Mouse (Mus musculus) kidney, embryonic 14.5 days (tissue): ENCODE measurements around the gene Pdgfd. TPM values are rescaled to one million over a fixed set of nuclear protein-coding genes. Genes with fewer than 3 reads are reported as not detected.

Source experiments
- ATAC-seq: fragments of 200-750 bp; cut with Nextera tagmentation; 2 replicates; pipeline ENCODE4 v1.8.0; 2017; ENCODE audit warnings: moderate number of reproducible peaks, mild to moderate bottlenecking, moderate TSS enrichment, moderate library complexity; ENCODE audit not compliant: low FRiP score, low TSS enrichment
- H3K27ac ChIP-seq: fragments of 300-500 bp; sonication (generic); 2 replicates; pipeline ENCODE4 v1.5.1; 2014; ENCODE audit warnings: low read depth, mild to moderate bottlenecking, low read length, moderate library complexity, mixed read lengths
- H3K27me3 ChIP-seq: fragments of 300-500 bp; sonication (generic); 2 replicates; pipeline ENCODE4 v1.6.1; 2014; ENCODE audit warnings: mild to moderate bottlenecking, low read length; ENCODE audit not compliant: control insufficient read depth, insufficient read depth
- H3K36me3 ChIP-seq: fragments of 300-500 bp; sonication (generic); 2 replicates; pipeline ENCODE4 v1.6.1; 2014; ENCODE audit warnings: low read length, mixed read lengths; ENCODE audit not compliant: control insufficient read depth, insufficient read depth
- H3K4me1 ChIP-seq: fragments of 300-500 bp; sonication (generic); 2 replicates; pipeline ENCODE4 v1.6.1; 2014; ENCODE audit warnings: low read length, mixed read lengths; ENCODE audit not compliant: control insufficient read depth, insufficient read depth
- H3K4me2 ChIP-seq: fragments of 300-500 bp; sonication (generic); replicated peaks from 2 replicates; pipeline ENCODE4 v1.6.1; 2014; ENCODE audit warnings: low read depth, mild to moderate bottlenecking, low read length
- H3K4me3 ChIP-seq: fragments of 300-500 bp; sonication (generic); 2 replicates; pipeline ENCODE4 v1.5.1; 2014; ENCODE audit warnings: mild to moderate bottlenecking, low read length
- H3K9ac ChIP-seq: fragments of 300-500 bp; sonication (generic); 2 replicates; pipeline ENCODE4 v1.6.1; 2014; ENCODE audit warnings: low read depth, mild to moderate bottlenecking, low read length, moderate library complexity
- H3K9me3 ChIP-seq: fragments of 300-500 bp; sonication (generic); 2 replicates; pipeline ENCODE4 v1.6.1; 2016; ENCODE audit warnings: low read length; ENCODE audit not compliant: control insufficient read depth
- WGBS: fragments of 180-500 bp; shearing (Covaris S2); extraction: QIAGEN DNeasy Blood & Tissue Kit; methylation state at CpG from one replicate; pipeline ENCODE4 v1.1.7; 2014; 5-methylcytosine and 5-hydroxymethylcytosine counted together
- polyA plus RNA-seq: library from polyadenylated mRNA; unstranded; fragments of >200 nt; fragmentation: Nextera tagmentation; extraction: Ambion mirVana; gene quantifications from 2 replicates; pipeline ENCODE4 v1.2.1, GENCODE M21; 2014

Gene Pdgfd
- polyA plus RNA-seq = 10.5 and 13.5 TPM in 2 replicates

DNA sequence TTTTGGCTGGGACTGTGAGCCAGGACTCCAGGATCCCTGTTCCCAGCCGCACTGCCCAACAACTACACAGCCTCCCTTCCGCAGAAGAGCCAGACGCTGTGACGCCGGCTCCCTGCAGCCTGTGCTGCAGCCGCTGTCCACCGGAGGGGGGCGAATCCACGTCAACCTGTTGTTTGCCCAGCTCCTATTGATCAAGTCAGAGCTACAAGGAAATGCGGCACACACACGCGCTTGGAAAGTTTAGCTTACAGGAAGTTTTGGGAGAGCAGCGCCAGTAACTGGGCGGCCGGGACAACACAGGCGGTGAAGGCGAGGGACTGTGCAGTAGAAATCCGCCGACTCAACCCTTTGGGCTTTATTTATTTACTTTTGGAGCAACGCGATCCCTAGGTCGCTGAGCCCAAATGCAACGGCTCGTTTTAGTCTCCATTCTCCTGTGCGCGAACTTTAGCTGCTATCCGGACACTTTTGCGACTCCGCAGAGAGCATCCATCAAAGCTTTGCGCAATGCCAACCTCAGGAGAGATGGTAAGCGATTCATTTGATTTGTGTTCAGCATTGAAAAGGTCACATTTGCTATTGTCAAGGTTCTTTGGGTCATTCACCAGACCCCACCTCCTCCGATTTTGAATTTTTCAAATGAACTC, at the start of gene Pdgfd:
TSS of gene Pdgfd (plus strand) at position 194 of the 647 bp plus-strand sequence.
- Histone ChIP-seq H3K4me1 (no peaks in the 10 kb centered on the region; the same call in 1 of the 2 replicates), H3K27me3 (no peaks in the 10 kb centered on the region), H3K4me2 (peak within 1 kb of the TSS; percentile 69), H3K36me3 (no peaks in the 10 kb centered on the region), H3K9me3 (no peaks in the 10 kb centered on the region), H3K27ac (peak within 1 kb of the TSS; percentile 5; the same call in 1 of the 2 replicates), H3K9ac (peak within 1 kb of the TSS; percentile 55), H3K4me3 (peak within 1 kb of the TSS; percentile 41)
- ATAC-seq = peak; percentile 95
- WGBS = 1% methylated on average over 32 of the region's 32 CpGs

- Histone ChIP-seq H3K9me3 (no peaks in the 10 kb centered on the region), H3K9ac (peak overlapping the region; percentile 55; the same call in 1 of the 2 replicates), H3K36me3 (no peaks in the 10 kb centered on the region), H3K4me2 (peak overlapping the region; percentile 69), H3K27me3 (no peaks in the 10 kb centered on the region), H3K4me3 (peak overlapping the region; percentile 41), H3K4me1 (no peaks in the 10 kb centered on the region; the same call in 1 of the 2 replicates), H3K27ac (no peak overlapping the region)
- peak; percentile 76 for ATAC-seq
- 17% methylated on average over 3 of the region's 3 CpGs for WGBS
These were observed 651 bp downstream of the Pdgfd start for GRCm38 (mm10) chr9:6169038-6169431.

DNA sequence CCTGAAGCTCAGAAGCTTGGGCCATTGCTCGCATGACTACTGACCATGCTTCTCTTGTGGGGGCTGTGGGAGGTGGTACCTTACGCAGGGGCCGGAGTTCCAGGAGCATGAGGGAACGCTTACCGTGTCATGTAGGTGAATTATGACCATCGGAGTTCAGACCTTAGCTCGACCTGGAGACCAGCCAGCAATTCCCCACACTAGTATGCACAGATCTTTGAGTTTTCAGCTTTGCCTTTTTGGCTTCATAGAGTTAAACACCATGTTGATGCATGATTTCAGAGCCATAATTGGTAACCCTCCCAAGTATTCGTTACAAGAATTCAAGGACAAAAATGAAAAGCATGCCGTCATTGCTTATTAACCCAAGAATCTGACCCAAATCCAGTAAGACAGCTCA, 2.6 kb downstream of the Pdgfd start:
- no peak overlapping the region for H3K27ac ChIP-seq
- H3K4me1 ChIP-seq = no peaks in the 10 kb centered on the region; the same call in 1 of the 2 replicates
- 36% methylated on average over 9 of the region's 9 CpGs for WGBS
- H3K27me3 ChIP-seq = no peaks in the 10 kb centered on the region
- H3K9ac ChIP-seq = no peak overlapping the region
- no peaks in the 10 kb centered on the region for H3K36me3 ChIP-seq
- no peak overlapping the region for H3K4me2 ChIP-seq
- no peak for ATAC-seq
- H3K9me3 ChIP-seq = no peaks in the 10 kb centered on the region
- no peak overlapping the region for H3K4me3 ChIP-seq

DNA sequence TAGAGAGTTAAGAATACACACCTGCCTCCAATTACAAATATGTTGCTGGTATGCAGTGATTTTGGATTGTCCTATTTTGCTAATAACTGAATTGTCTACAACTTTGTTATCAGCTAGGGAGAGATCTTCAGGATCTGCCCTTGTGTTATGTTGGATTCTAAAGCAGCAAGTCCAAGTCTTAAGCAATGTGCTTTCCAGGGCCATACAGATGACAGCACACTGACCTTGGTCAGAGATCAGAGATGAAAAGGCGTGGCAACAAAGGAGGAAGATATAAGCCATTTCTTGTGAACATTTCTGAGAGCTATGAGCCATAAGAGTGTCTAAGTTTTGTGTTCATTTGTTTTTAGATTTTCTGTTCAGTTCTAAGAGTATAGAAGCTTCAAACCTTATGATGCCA, 4.9 kb downstream of the Pdgfd start:
- H3K4me2 ChIP-seq = no peak overlapping the region
- H3K9ac ChIP-seq = no peak overlapping the region
- H3K27ac ChIP-seq = no peak overlapping the region
- no peaks in the 10 kb centered on the region; the same call in 1 of the 2 replicates for H3K4me1 ChIP-seq
- ATAC-seq = no peak
- 83% methylated on average over 1 of the region's 1 CpGs for WGBS
- no peaks in the 10 kb centered on the region for H3K9me3 ChIP-seq
- H3K4me3 ChIP-seq = no peak overlapping the region
- H3K36me3 ChIP-seq = no peaks in the 10 kb centered on the region
- no peaks in the 10 kb centered on the region for H3K27me3 ChIP-seq

- Histone ChIP-seq H3K9me3 (no peaks in the 10 kb centered on the region), H3K4me3 (no peak overlapping the region), H3K27ac (no peak overlapping the region), H3K9ac (no peak overlapping the region), H3K27me3 (no peaks in the 10 kb centered on the region), H3K4me2 (no peak overlapping the region), H3K4me1 (no peaks in the 10 kb centered on the region), H3K36me3 (no peaks in the 10 kb centered on the region)
- WGBS = 85% methylated on average over 4 of the region's 4 CpGs
- no peak for ATAC-seq
These were observed 7.3 kb downstream of the Pdgfd start for GRCm38 (mm10) chr9:6175731-6176130.

GRCm38 (mm10) chr9:6182307-6182923, 14.0 kb downstream of the Pdgfd start:
- no peak for ATAC-seq
- Histone ChIP-seq H3K4me2 (no peak overlapping the region), H3K27ac (no peak overlapping the region), H3K9ac (no peak overlapping the region), H3K4me1 (no peaks in the 10 kb centered on the region), H3K4me3 (no peak overlapping the region), H3K9me3 (no peaks in the 10 kb centered on the region), H3K27me3 (no peaks in the 10 kb centered on the region), H3K36me3 (no peaks in the 10 kb centered on the region)
- WGBS = 95% methylated on average over 3 of the region's 3 CpGs

GRCm38 (mm10) chr9:6187955-6188354, 19.6 kb downstream of the Pdgfd start:
- WGBS = 52% methylated on average over 3 of the region's 3 CpGs
- no peak for ATAC-seq
- Histone ChIP-seq H3K27me3 (no peaks in the 10 kb centered on the region), H3K4me1 (no peaks in the 10 kb centered on the region), H3K4me3 (no peak overlapping the region), H3K27ac (no peak overlapping the region), H3K36me3 (no peaks in the 10 kb centered on the region), H3K4me2 (no peak overlapping the region), H3K9me3 (no peaks in the 10 kb centered on the region), H3K9ac (no peak overlapping the region)

DNA sequence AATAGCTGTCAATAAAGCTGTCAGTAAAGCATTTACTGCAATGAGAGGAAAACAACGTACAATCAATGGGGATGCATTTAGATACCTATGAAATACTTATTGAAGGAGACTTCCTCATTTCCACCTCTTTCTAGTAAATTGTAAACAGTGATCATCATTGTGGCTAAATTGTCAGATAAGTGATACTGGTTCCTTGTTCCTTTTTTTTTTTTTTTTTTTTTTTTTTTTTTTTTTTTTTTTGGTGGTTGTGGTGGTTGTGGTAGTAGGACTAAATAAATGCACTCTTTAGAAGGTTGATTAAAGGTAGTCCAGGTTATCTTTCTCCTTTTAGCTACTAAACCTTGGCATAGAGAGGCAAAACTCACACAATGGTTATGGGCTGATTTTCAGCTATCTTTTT, 25.0 kb downstream of the Pdgfd start:
- ATAC-seq = no peak
- H3K4me3 ChIP-seq = no peak overlapping the region

DNA sequence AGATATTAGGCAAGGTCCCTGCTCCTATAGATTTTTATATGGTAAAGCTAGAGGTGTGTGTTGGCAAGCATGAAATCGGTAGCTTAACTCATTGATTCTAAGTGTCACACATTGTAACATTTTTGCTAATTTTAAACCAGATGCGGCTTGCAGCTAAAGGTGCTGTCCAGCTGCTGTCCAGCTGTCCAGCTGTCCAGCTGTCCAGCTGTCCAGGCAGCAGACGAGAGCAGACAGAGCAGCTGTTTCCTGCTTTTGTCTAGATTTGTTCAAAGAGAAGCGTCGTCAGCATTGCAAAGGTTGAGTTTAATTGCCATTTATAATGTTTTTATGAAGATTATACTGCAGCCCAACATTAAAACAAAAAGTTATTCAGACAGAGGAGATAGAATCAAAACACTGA, 44.5 kb downstream of the Pdgfd start:
- no peak for ATAC-seq
- H3K27ac ChIP-seq = no peak overlapping the region
- no peaks in the 10 kb centered on the region for H3K36me3 ChIP-seq
- no peaks in the 10 kb centered on the region for H3K27me3 ChIP-seq
- no peaks in the 10 kb centered on the region for H3K4me1 ChIP-seq
- 57% methylated on average over 5 of the region's 5 CpGs for WGBS
- H3K4me2 ChIP-seq = no peak overlapping the region
- H3K9ac ChIP-seq = no peak overlapping the region
- H3K9me3 ChIP-seq = no peaks in the 10 kb centered on the region
- no peak overlapping the region for H3K4me3 ChIP-seq

More for the DNA sequence above, 25.0 kb downstream of the Pdgfd start:
- H3K9me3 ChIP-seq = no peaks in the 10 kb centered on the region
- H3K27ac ChIP-seq = no peak overlapping the region
- whole genome bisulfite sequencing = 65% methylated on average over 1 of the region's 1 CpGs
- no peak overlapping the region for H3K4me2 ChIP-seq
- no peaks in the 10 kb centered on the region for H3K27me3 ChIP-seq
- H3K9ac ChIP-seq = no peak overlapping the region
- no peaks in the 10 kb centered on the region for H3K36me3 ChIP-seq
- no peaks in the 10 kb centered on the region for H3K4me1 ChIP-seq
